Mouse (Mus musculus): ENCODE results near the gene Pde4d. TPM values are rescaled to one million over a fixed set of nuclear protein-coding genes. Genes with fewer than 3 reads are reported as not detected.

Pde4d gene
- polyA plus RNA-seq, 1 experiment from 2014 or later, result 19.0 TPM

DNA sequence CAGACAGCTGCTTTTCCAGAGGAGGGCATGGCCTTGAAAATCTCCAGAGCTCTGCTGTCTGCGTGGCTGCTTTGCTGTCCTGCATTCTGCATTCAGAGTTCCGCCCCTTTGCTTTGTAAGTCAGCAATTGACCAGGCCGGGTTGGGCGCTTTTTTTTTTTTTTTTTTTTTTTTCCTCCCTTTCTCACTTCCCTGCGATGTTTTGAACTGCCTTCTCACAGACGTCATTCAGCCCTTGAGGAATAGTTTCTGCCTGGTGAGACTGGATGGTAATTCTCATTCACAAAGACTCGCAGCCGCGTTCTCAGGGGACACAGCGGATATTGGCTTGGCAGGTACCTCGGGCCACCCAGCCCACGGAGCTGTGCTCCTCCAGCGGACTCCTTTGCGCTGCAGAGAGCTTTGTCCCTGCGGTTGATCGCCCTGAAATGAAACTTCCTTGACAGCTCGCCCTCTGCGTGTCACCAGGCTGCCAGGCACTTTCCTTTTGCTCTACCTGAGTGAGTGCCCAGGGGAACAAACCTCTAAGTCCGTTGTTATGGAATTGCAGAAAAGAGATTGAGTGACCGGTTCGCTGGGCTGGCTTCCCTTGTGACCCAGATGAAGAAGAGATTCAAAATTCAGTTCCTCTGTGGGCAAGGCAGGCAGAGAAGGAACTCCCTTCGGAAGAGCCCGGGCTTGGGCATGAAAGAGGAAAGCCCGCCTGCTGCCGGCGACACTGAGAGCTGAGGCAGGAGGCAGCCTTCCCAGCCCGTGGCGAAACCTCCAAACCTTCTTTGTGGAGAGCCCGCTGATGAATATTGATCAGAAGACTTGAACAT is 1235.8 kb downstream of the Pde4d start:
- under 1% methylated on average over 28 of the region's 29 CpGs for WGBS
- H3K4me1 ChIP-seq (replicated peaks; ENCODE audit: control insufficient read depth, insufficient read depth, low read length), result peaks cover 30% of the 10 kb centered on the region
- no peaks in the 10 kb centered on the region for H3K9me3 ChIP-seq (ENCODE audit: control insufficient read depth, low read length)

DNA sequence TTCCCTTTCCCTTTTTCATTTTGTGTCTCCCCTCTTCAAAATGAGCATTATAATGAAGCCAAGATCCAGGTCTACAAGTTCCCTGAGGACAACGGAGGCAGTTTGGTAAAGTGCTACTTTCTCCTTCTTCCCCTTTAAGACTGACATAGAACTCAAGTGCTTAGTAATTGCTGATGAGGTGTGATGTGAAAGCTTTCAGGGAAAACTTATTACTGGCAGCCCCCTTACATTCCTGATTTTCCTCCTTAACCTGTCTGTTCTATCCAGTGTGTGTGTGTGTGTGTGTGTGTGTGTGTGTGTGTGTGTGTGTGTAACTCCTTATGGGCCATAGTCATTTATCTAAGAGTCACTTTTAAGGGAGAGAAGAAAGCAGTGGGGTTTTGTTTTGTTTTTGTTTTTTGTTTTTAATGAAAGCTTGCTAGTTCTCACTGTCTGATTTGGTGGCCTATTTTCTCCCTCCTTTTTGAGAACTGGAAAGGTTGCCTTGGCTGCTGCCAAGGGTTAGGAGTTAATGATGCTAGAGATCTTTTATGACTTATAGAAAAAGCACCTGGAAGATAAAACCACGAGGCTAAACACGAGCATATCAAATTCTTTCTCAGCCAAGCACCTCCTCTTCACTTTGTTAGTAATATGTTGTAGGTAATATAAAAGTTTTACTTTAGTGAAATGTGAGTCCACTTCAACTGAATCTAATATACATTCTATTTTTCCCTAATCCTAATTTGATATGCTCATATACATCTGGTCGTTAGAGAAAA is 1236.5 kb downstream of the Pde4d start:
- no peak for DNase-seq (ENCODE audit: low spot score)
- WGBS, result 11% methylated on average over 4 of the region's 4 CpGs
- Histone ChIP-seq H3K4me1 (replicated peaks; ENCODE audit: control insufficient read depth, insufficient read depth, low read length) (peaks cover 29% of the 10 kb centered on the region), H3K27ac (ENCODE audit: low read depth, low read length) (peak overlapping the region; percentile 93), H3K27me3 (replicated peaks; ENCODE audit: control insufficient read depth, insufficient read depth, low read length) (no peaks in the 10 kb centered on the region), H3K4me2 (peak overlapping the region; percentile 74), H3K4me3 (ENCODE audit: low read depth, low read length) (peak overlapping the region; percentile 73), H3K9me3 (ENCODE audit: control insufficient read depth, low read length) (no peaks in the 10 kb centered on the region), H3K9ac (ENCODE audit: low read depth, low read length) (peak overlapping the region; percentile 86), H3K36me3 (ENCODE audit: control insufficient read depth, insufficient read depth, low read length) (no peaks in the 10 kb centered on the region)
- ATAC-seq (replicated peaks; ENCODE audit: low FRiP score), result no peak

More for the DNA sequence above, 1235.8 kb downstream of the Pde4d start:
- Histone ChIP-seq H3K36me3 (ENCODE audit: control insufficient read depth, insufficient read depth, low read length) (no peaks in the 10 kb centered on the region), H3K27me3 (replicated peaks; ENCODE audit: control insufficient read depth, insufficient read depth, low read length) (no peaks in the 10 kb centered on the region), H3K27ac (ENCODE audit: low read depth, low read length) (peak overlapping the region; percentile 93), H3K9ac (ENCODE audit: low read depth, low read length) (peak overlapping the region; percentile 86), H3K4me3 (ENCODE audit: low read depth, low read length) (peak overlapping the region; percentile 73), H3K4me2 (peak overlapping the region; percentile 74)
- DNase-seq (ENCODE audit: low spot score), result peak; percentile 71
- peak; percentile 57 for ATAC-seq (replicated peaks; ENCODE audit: low FRiP score)

DNA sequence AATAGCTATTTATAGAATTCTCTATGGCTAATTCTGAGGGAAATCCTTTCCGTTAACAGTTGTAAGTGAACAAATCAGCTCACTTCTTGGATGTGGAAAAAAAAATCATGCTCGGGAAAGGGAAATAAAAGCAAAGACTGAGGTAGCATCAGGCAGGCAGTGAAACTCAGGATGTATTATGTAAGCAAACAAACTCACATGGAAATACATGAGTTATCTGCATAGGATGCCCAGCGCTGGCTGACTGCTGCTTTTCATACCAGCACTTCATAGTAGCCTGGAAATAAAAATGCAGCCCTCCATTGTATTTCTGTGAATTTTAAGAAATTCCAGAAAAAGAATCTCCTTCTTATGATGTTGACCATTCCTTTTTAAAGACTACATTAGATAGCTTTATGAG is 1237.2 kb downstream of the Pde4d start:
- peaks cover 34% of the 10 kb centered on the region for H3K4me1 ChIP-seq (replicated peaks; ENCODE audit: control insufficient read depth, insufficient read depth, low read length)
- H3K9ac ChIP-seq (ENCODE audit: low read depth, low read length), result peak overlapping the region; percentile 63
- H3K27me3 ChIP-seq (replicated peaks; ENCODE audit: control insufficient read depth, insufficient read depth, low read length), result no peaks in the 10 kb centered on the region
- peak overlapping the region; percentile 73 for H3K4me3 ChIP-seq (ENCODE audit: low read depth, low read length)
- DNase-seq (ENCODE audit: low spot score) (no peak), ATAC-seq (replicated peaks; ENCODE audit: low FRiP score) (no peak)
- H3K27ac ChIP-seq (ENCODE audit: low read depth, low read length), result peak overlapping the region; percentile 21; the same call in 1 of the 2 replicates
- no peaks in the 10 kb centered on the region for H3K36me3 ChIP-seq (ENCODE audit: control insufficient read depth, insufficient read depth, low read length)
- WGBS, result 28% methylated on average over 3 of the region's 3 CpGs
- peak overlapping the region; percentile 74 for H3K4me2 ChIP-seq
- H3K9me3 ChIP-seq (ENCODE audit: control insufficient read depth, low read length), result no peaks in the 10 kb centered on the region

DNA sequence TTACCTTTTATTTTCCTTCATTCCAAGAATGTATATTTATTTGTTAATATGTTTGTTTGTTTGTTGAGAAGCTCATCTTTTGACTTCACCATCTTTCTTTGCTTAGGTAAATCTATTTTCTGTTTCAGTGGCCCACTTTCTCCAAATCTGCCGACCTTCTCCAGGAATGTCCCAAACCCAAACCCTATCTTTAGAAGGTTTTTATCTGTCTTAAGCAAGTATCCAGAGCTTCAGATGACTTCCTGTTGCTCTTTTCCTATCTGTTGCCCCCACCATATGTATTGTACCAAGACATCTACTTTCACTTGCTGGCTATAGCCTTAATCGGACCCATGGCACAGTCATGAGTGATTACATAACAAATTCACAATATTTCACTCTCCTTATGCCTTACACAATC is 1238.4 kb downstream of the Pde4d start:
- Histone ChIP-seq H3K27ac (ENCODE audit: low read depth, low read length) (peak overlapping the region; percentile 21), H3K4me2 (peak overlapping the region; percentile 74), H3K9me3 (ENCODE audit: control insufficient read depth, low read length) (no peaks in the 10 kb centered on the region), H3K4me1 (replicated peaks; ENCODE audit: control insufficient read depth, insufficient read depth, low read length) (peaks cover 39% of the 10 kb centered on the region), H3K36me3 (ENCODE audit: control insufficient read depth, insufficient read depth, low read length) (no peaks in the 10 kb centered on the region), H3K4me3 (ENCODE audit: low read depth, low read length) (peak overlapping the region; percentile 40), H3K9ac (ENCODE audit: low read depth, low read length) (0 out of 2 replicates have a peak overlapping the region, but pooled peaks have one; percentile 43), H3K27me3 (replicated peaks; ENCODE audit: control insufficient read depth, insufficient read depth, low read length) (no peaks in the 10 kb centered on the region)
- DNase-seq (ENCODE audit: low spot score) (no peak), ATAC-seq (replicated peaks; ENCODE audit: low FRiP score) (peak; percentile 56)
- 31% methylated on average over 2 of the region's 2 CpGs for WGBS

DNA sequence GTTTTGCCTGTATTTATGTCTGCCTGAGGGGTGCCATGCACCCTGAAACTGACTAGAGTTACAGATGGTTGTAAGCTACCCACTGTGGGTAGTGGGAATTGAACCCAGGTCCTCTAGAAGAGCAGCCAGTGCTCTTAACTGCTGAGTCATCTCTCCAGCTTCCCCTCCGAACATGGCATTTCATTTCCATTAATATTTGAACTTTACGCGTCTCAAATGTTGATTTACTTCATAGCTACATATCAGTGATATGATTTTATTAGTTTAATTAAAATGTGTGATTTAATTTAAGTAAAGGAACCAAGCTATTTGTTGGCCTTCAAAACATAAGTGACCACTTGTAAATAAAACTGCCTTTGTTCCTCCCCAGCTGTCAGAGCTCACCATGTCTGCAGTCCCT is 1239.4 kb downstream of the Pde4d start:
- Histone ChIP-seq H3K4me3 (ENCODE audit: low read depth, low read length) (peak overlapping the region; percentile 40), H3K27ac (ENCODE audit: low read depth, low read length) (0 out of 2 replicates have a peak overlapping the region, but pooled peaks have one; percentile 38), H3K27me3 (replicated peaks; ENCODE audit: control insufficient read depth, insufficient read depth, low read length) (no peaks in the 10 kb centered on the region), H3K9ac (ENCODE audit: low read depth, low read length) (no peak overlapping the region), H3K36me3 (ENCODE audit: control insufficient read depth, insufficient read depth, low read length) (no peaks in the 10 kb centered on the region), H3K4me2 (peak overlapping the region; percentile 74), H3K9me3 (ENCODE audit: control insufficient read depth, low read length) (no peaks in the 10 kb centered on the region), H3K4me1 (replicated peaks; ENCODE audit: control insufficient read depth, insufficient read depth, low read length) (peaks cover 40% of the 10 kb centered on the region)
- 77% methylated on average over 3 of the region's 3 CpGs for WGBS
- no peak for DNase-seq (ENCODE audit: low spot score)
- ATAC-seq (replicated peaks; ENCODE audit: low FRiP score), result no peak

DNA sequence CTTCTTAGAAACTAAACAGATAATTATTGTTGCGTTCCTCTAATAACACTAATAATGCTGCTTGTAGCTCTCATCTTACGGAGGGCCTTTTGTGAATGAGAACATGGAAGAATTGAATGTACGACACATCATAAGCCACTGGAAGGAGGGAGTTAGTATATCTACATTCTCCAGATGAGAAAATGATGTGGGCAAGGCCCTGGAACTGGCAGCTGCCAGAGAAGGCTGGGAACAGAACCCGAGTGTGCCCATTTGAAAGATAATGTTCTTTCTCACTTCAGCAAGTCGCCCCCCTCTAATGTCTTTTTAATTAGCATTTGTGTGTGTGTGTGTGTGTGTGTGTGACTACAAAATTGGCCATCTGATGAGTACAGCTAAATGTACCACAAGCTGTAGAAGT is 1240.8 kb downstream of the Pde4d start:
- H3K27ac ChIP-seq (ENCODE audit: low read depth, low read length), result peak overlapping the region; percentile 21; the same call in 1 of the 2 replicates
- WGBS, result 67% methylated on average over 5 of the region's 5 CpGs
- peak overlapping the region; percentile 30; the same call in 1 of the 2 replicates for H3K4me2 ChIP-seq
- H3K4me1 ChIP-seq (replicated peaks; ENCODE audit: control insufficient read depth, insufficient read depth, low read length), result peaks cover 43% of the 10 kb centered on the region
- no peak overlapping the region; the same call in 1 of the 2 replicates for H3K9ac ChIP-seq (ENCODE audit: low read depth, low read length)
- H3K4me3 ChIP-seq (ENCODE audit: low read depth, low read length), result no peak overlapping the region
- H3K9me3 ChIP-seq (ENCODE audit: control insufficient read depth, low read length), result no peaks in the 10 kb centered on the region
- DNase-seq (ENCODE audit: low spot score) (no peak), ATAC-seq (replicated peaks; ENCODE audit: low FRiP score) (peak; percentile 48)
- no peaks in the 10 kb centered on the region for H3K36me3 ChIP-seq (ENCODE audit: control insufficient read depth, insufficient read depth, low read length)
- no peaks in the 10 kb centered on the region for H3K27me3 ChIP-seq (replicated peaks; ENCODE audit: control insufficient read depth, insufficient read depth, low read length)

DNA sequence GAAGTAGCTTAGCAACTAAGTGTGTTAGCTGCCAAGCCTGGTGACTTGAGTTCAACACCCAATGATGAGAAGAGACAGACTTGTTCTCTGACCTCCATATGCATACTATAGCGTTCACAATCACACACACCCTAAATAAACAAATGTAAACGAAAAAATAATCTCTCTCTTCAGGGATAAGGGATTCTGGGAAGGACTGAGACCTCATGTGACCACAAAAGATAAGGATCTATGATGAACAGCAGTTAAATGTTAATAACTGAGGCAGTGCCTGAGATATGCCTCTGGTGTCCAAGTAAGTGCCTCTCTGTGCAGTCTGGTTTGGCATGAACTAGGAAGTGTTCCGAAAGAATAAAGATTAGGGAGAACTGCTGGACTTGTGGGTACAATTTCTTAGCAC is 1243.1 kb downstream of the Pde4d start:
- no peak overlapping the region for H3K4me2 ChIP-seq
- DNase-seq (ENCODE audit: low spot score) (no peak), ATAC-seq (replicated peaks; ENCODE audit: low FRiP score) (no peak)
- WGBS, result 58% methylated on average over 3 of the region's 3 CpGs
- H3K4me3 ChIP-seq (ENCODE audit: low read depth, low read length), result no peak overlapping the region
- H3K36me3 ChIP-seq (ENCODE audit: control insufficient read depth, insufficient read depth, low read length), result peaks cover 3% of the 10 kb centered on the region; the same call in 1 of the 2 replicates
- H3K9me3 ChIP-seq (ENCODE audit: control insufficient read depth, low read length), result no peaks in the 10 kb centered on the region
- H3K4me1 ChIP-seq (replicated peaks; ENCODE audit: control insufficient read depth, insufficient read depth, low read length), result peaks cover 43% of the 10 kb centered on the region
- H3K9ac ChIP-seq (ENCODE audit: low read depth, low read length), result no peak overlapping the region
- H3K27me3 ChIP-seq (replicated peaks; ENCODE audit: control insufficient read depth, insufficient read depth, low read length), result no peaks in the 10 kb centered on the region
- H3K27ac ChIP-seq (ENCODE audit: low read depth, low read length), result no peak overlapping the region

DNA sequence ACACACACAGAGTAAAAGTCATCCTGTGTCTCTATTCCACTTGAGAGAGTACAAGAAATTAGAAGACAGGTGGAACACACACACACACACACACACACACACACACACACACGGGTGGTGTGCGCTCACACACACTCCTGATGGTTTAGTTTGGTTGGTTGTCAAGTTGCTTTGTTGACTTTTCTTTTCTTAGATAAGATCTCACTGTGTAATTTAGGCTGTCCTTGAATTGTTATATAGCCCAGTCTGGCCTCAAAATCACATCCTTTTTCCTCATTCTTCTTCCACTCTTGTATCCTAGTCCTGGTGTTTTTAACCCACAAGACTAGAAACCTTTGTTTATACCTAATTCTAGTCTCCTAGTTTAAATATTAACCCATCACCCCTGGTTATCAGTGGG is 1244.0 kb downstream of the Pde4d start:
- H3K36me3 ChIP-seq (ENCODE audit: control insufficient read depth, insufficient read depth, low read length), result peaks cover 6% of the 10 kb centered on the region; the same call in 1 of the 2 replicates
- no peak overlapping the region for H3K9ac ChIP-seq (ENCODE audit: low read depth, low read length)
- no peak overlapping the region for H3K4me2 ChIP-seq
- 63% methylated on average over 2 of the region's 2 CpGs for WGBS
- ATAC-seq (replicated peaks; ENCODE audit: low FRiP score), result no peak; the same call in 1 of the 2 replicates
- H3K4me3 ChIP-seq (ENCODE audit: low read depth, low read length), result no peak overlapping the region
- H3K9me3 ChIP-seq (ENCODE audit: control insufficient read depth, low read length), result no peaks in the 10 kb centered on the region
- peaks cover 42% of the 10 kb centered on the region for H3K4me1 ChIP-seq (replicated peaks; ENCODE audit: control insufficient read depth, insufficient read depth, low read length)
- DNase-seq (ENCODE audit: low spot score), result no peak
- 0 out of 2 replicates have a peak overlapping the region, but pooled peaks have one; percentile 5 for H3K27ac ChIP-seq (ENCODE audit: low read depth, low read length)
- no peaks in the 10 kb centered on the region for H3K27me3 ChIP-seq (replicated peaks; ENCODE audit: control insufficient read depth, insufficient read depth, low read length)
